Mouse (Mus musculus): ENCODE results near the gene Dolpp1. TPM values are rescaled to one million over a fixed set of nuclear protein-coding genes. Genes with fewer than 3 reads are reported as not detected.

Gene Dolpp1
- total RNA-seq (2021): 1 to 10 TPM; 5.9 to 9.0 TPM
- 23.5 and 25.1 TPM in 2 replicates for polyA plus RNA-seq (2012; rRNA removed)
- long read RNA-seq, transcript Dolpp1-201 (8 exons, 2,251 nt): major isoform, 6 of 7 reads
- long read RNA-seq, partial matches to known transcripts: 0 of 7 reads
- long read RNA-seq, other reads (novel, unspliced or antisense): 1 of 7 reads

- H3K79me2 ChIP-seq (replicated peaks; ENCODE audit: control insufficient read depth, insufficient read depth, low read length): no peaks in the 10 kb centered on the region
- peak within 1 kb of the TSS; percentile 82 for H3K27ac ChIP-seq
- peaks cover 3% of the 10 kb centered on the region for H3K4me1 ChIP-seq (ENCODE audit: control insufficient read depth, insufficient read depth, low read length)
- no peaks in the 10 kb centered on the region for H3K27me3 ChIP-seq (ENCODE audit: control insufficient read depth, insufficient read depth, low read length)
- H3K4me3 ChIP-seq: peak within 1 kb of the TSS; percentile 95
- intact Hi-C loops (cut with DNase I): loop anchor here (1.0 kb wide), 1 partner anchor 23 kb away; the partner anchor contains the start of gene Crat
- DNase-seq: peak; percentile 91 to 97
- WGBS: under 1% methylated on average over 40 of the region's 40 CpGs
- TF ChIP-seq EP300 (IDR thresholded peaks at IDR 0.05; ENCODE audit: insufficient read depth, low read depth, low read length): no peak
- TF ChIP-seq POLR2A (IDR thresholded peaks at IDR 0.05; ENCODE audit: insufficient read depth, low read depth, low read length): peak; percentile 65
- no peak for TF ChIP-seq CTCF (IDR thresholded peaks at IDR 0.05)
- H3K36me3 ChIP-seq (ENCODE audit: control insufficient read depth, insufficient read depth, low read length): no peaks in the 10 kb centered on the region
- peak within 1 kb of the TSS; percentile 83 for H3K9ac ChIP-seq (ENCODE audit: low read depth, low read length)
These were observed at the start of gene Dolpp1 for GRCm38 (mm10) chr2:30392114-30392576. Gene Dolpp1, plus strand, starts transcription at chr2:30392254.

GRCm38 (mm10) chr2:30342544-30342943 lies 49.5 kb upstream of the Dolpp1 start:
- intact Hi-C loops (cut with DNase I): no loop called here
- no peak for TF ChIP-seq CTCF (IDR thresholded peaks at IDR 0.05)
- TF ChIP-seq EP300 (IDR thresholded peaks at IDR 0.05; ENCODE audit: insufficient read depth, low read depth, low read length): no peak
- no peak for TF ChIP-seq POLR2A (IDR thresholded peaks at IDR 0.05; ENCODE audit: insufficient read depth, low read depth, low read length)
- Histone ChIP-seq H3K4me1 (ENCODE audit: control insufficient read depth, insufficient read depth, low read length) (no peaks in the 10 kb centered on the region), H3K4me3 (no peak overlapping the region), H3K27ac (no peak overlapping the region), H3K27me3 (ENCODE audit: control insufficient read depth, insufficient read depth, low read length) (no peaks in the 10 kb centered on the region), H3K36me3 (ENCODE audit: control insufficient read depth, insufficient read depth, low read length) (no peaks in the 10 kb centered on the region), H3K9ac (ENCODE audit: low read depth, low read length) (no peak overlapping the region), H3K79me2 (replicated peaks; ENCODE audit: control insufficient read depth, insufficient read depth, low read length) (no peaks in the 10 kb centered on the region)
- DNase-seq: no peak
- 86% methylated on average over 7 of the region's 7 CpGs for WGBS

GRCm38 (mm10) chr2:30343601-30344137 lies 48.4 kb upstream of the Dolpp1 start:
- 41% methylated on average over 14 of the region's 14 CpGs for WGBS
- intact Hi-C loops (cut with DNase I): no loop called here
- Histone ChIP-seq H3K4me3 (no peak overlapping the region), H3K36me3 (ENCODE audit: control insufficient read depth, insufficient read depth, low read length) (no peaks in the 10 kb centered on the region), H3K27ac (peak overlapping the region; percentile 20; the same call in 1 of the 2 replicates), H3K4me1 (ENCODE audit: control insufficient read depth, insufficient read depth, low read length) (no peaks in the 10 kb centered on the region), H3K9ac (ENCODE audit: low read depth, low read length) (no peak overlapping the region), H3K27me3 (ENCODE audit: control insufficient read depth, insufficient read depth, low read length) (no peaks in the 10 kb centered on the region), H3K79me2 (replicated peaks; ENCODE audit: control insufficient read depth, insufficient read depth, low read length) (no peaks in the 10 kb centered on the region)
- TF ChIP-seq CTCF (IDR thresholded peaks at IDR 0.05) (peak; percentile 60), EP300 (IDR thresholded peaks at IDR 0.05; ENCODE audit: insufficient read depth, low read depth, low read length) (no peak)
- DNase-seq: peak; percentile 60 to 65

GRCm38 (mm10) chr2:30345971-30346676 lies 45.9 kb upstream of the Dolpp1 start:
- Histone ChIP-seq H3K27me3 (ENCODE audit: control insufficient read depth, insufficient read depth, low read length) (no peaks in the 10 kb centered on the region), H3K27ac (no peak overlapping the region), H3K4me3 (no peak overlapping the region), H3K9ac (ENCODE audit: low read depth, low read length) (no peak overlapping the region), H3K79me2 (replicated peaks; ENCODE audit: control insufficient read depth, insufficient read depth, low read length) (no peaks in the 10 kb centered on the region), H3K36me3 (ENCODE audit: control insufficient read depth, insufficient read depth, low read length) (no peaks in the 10 kb centered on the region), H3K4me1 (ENCODE audit: control insufficient read depth, insufficient read depth, low read length) (no peaks in the 10 kb centered on the region)
- DNase-seq: no peak
- 86% methylated on average over 7 of the region's 7 CpGs for WGBS
- TF ChIP-seq POLR2A (IDR thresholded peaks at IDR 0.05; ENCODE audit: insufficient read depth, low read depth, low read length): no peak
- TF ChIP-seq EP300 (IDR thresholded peaks at IDR 0.05; ENCODE audit: insufficient read depth, low read depth, low read length): no peak
- TF ChIP-seq CTCF (IDR thresholded peaks at IDR 0.05): no peak
- intact Hi-C loops (cut with DNase I): no loop called here

GRCm38 (mm10) chr2:30349196-30349595 lies 42.9 kb upstream of the Dolpp1 start:
- DNase-seq: no peak
- no peak for TF ChIP-seq CTCF (IDR thresholded peaks at IDR 0.05)
- TF ChIP-seq EP300 (IDR thresholded peaks at IDR 0.05; ENCODE audit: insufficient read depth, low read depth, low read length): no peak
- no peak for TF ChIP-seq POLR2A (IDR thresholded peaks at IDR 0.05; ENCODE audit: insufficient read depth, low read depth, low read length)
- Histone ChIP-seq H3K4me3 (no peak overlapping the region), H3K36me3 (ENCODE audit: control insufficient read depth, insufficient read depth, low read length) (no peaks in the 10 kb centered on the region), H3K27me3 (ENCODE audit: control insufficient read depth, insufficient read depth, low read length) (no peaks in the 10 kb centered on the region), H3K4me1 (ENCODE audit: control insufficient read depth, insufficient read depth, low read length) (no peaks in the 10 kb centered on the region), H3K79me2 (replicated peaks; ENCODE audit: control insufficient read depth, insufficient read depth, low read length) (no peaks in the 10 kb centered on the region), H3K9ac (ENCODE audit: low read depth, low read length) (no peak overlapping the region), H3K27ac (no peak overlapping the region)
- 93% methylated on average over 6 of the region's 6 CpGs for WGBS
- intact Hi-C loops (cut with DNase I): no loop called here

- WGBS: 27% methylated on average over 2 of the region's 2 CpGs
- no peaks in the 10 kb centered on the region for H3K27me3 ChIP-seq (ENCODE audit: control insufficient read depth, insufficient read depth, low read length)
- peak; percentile 56 for TF ChIP-seq CTCF (IDR thresholded peaks at IDR 0.05)
- TF ChIP-seq POLR2A (IDR thresholded peaks at IDR 0.05; ENCODE audit: insufficient read depth, low read depth, low read length): no peak
- no peak overlapping the region for H3K9ac ChIP-seq (ENCODE audit: low read depth, low read length)
- no peak overlapping the region for H3K27ac ChIP-seq
- H3K4me3 ChIP-seq: no peak overlapping the region
- no peaks in the 10 kb centered on the region for H3K36me3 ChIP-seq (ENCODE audit: control insufficient read depth, insufficient read depth, low read length)
- peaks cover 3% of the 10 kb centered on the region for H3K4me1 ChIP-seq (ENCODE audit: control insufficient read depth, insufficient read depth, low read length)
- H3K79me2 ChIP-seq (replicated peaks; ENCODE audit: control insufficient read depth, insufficient read depth, low read length): no peaks in the 10 kb centered on the region; the same call in 1 of the 2 replicates
- DNase-seq: no peak
- intact Hi-C loops (cut with DNase I): no loop called here
These were observed 40.9 kb upstream of the Dolpp1 start for GRCm38 (mm10) chr2:30351149-30351548.

Data from heart, adult 2 months (tissue).